Mouse (Mus musculus) erythroblast, adult 5-6 weeks (primary cell): ENCODE measurements around the gene Btbd35f20. TPM values are rescaled to one million over a fixed set of nuclear protein-coding genes. Genes with fewer than 3 reads are reported as not detected.
"Not testable (repeated sequence)": the region's sequence is repeated elsewhere in the genome, so short reads cannot be mapped to it uniquely, and the experiment has no call there.

ENCODE experiments used
- ATAC-seq: replicated peaks from 2 replicates; pipeline ENCODE4 v1.8.0; 2016; ENCODE audit warnings: moderate number of reproducible peaks, mild to moderate bottlenecking, moderate TSS enrichment, inconsistent platforms; ENCODE audit not compliant: poor library complexity, low FRiP score, severe bottlenecking
- total RNA-seq, 2 experiments: library from RNA; stranded (forward) in 1 of 2; stranded (reverse) in 1 of 2; fragments of 150-400 nt in 1 of 2; fragments of 200-764, 138-1000 nt in 1 of 2; gene quantifications; 2 replicates each; pipeline versions ENCODE4 v1.2.3 to v1.2.4; 2015 to 2017; ENCODE audit warnings: low replicate concordance in 2 of 2

The Btbd35f20 gene
- not detected in 2 replicates for total RNA-seq (2015; ENCODE audit: low replicate concordance)
- total RNA-seq (2017; ENCODE audit: low replicate concordance) = not detected in 2 replicates

DNA sequence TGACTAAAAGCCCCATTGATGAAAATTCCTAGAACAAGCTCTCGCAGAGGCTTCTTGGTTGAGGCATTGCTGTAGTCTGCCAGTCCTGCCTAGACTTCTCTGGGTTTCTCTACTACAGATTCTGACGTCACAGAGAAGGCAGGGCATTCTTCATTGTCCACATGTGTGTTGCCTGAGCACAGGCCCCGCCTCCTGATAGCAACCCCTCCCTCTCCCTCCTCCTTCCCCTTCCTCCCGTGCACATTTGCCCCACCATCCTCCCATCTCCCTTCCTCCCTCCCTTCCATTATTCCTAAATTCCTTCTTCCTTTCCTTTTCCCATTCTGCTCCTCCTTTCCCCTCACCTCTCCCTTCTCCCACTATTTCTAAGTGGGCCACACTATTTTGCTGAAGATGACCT is at the start of gene Btbd35f20:
Gene Btbd35f20, minus strand, starts transcription at position 101 of the 400 bp plus-strand sequence.
- ATAC-seq = not testable (repeated sequence)

Other genes starting within 250 kb of the Btbd35f20 start
- gene Btbd35f28, start 94.7 kb downstream of the Btbd35f20 start, total RNA-seq (2015; ENCODE audit: low replicate concordance) = not detected in 2 replicates
- not detected in 2 replicates for gene Btbd35f28, start 94.7 kb downstream of the Btbd35f20 start, total RNA-seq (2017; ENCODE audit: low replicate concordance)
- not detected in 2 replicates for gene Btbd35f17, start 79.4 kb upstream of the Btbd35f20 start, total RNA-seq (2015; ENCODE audit: low replicate concordance)
- gene Btbd35f17, start 79.4 kb upstream of the Btbd35f20 start, total RNA-seq (2017; ENCODE audit: low replicate concordance) = not detected in 2 replicates